In genomic region chr14:118307060-118307459, GRCm38 (mm10) we compare ENCODE assay signal across 31 mouse cellular contexts. TPM values are rescaled to one million over a fixed set of nuclear protein-coding genes. Genes with fewer than 3 reads are reported as not detected.
"Had no signal": no experiment of that assay in that cellular context is flagged by ENCODE, and none has a peak within 500 bp of the region (broad histone marks: within the 10 kb centered on the region; RNA-seq: fewer than 3 reads in every experiment).

No protein-coding gene starts in this region.

- H3K4me2 ChIP-seq: heart, embryonic 12.5 days; hindbrain, embryonic 12.5 days; hindbrain, embryonic 14.5 days; intestine, embryonic 15.5 days; limb, embryonic 12.5 days; liver, embryonic 12.5 days had no signal

- DNase-seq: gastrocnemius, postnatal 14 days; gastrocnemius, postnatal 36 days; heart, adult 2 months; heart, postnatal 10 days; heart, postnatal 4 days; kidney, adult 18-20 months; kidney, adult 8-10 months; kidney, postnatal 10 days; kidney, postnatal 36 days; layer of hippocampus, adult 9-11 months; layer of hippocampus, postnatal 36 days; left cerebral cortex, postnatal 4 days had no signal

- H3K9me3 ChIP-seq: heart, embryonic 10.5 days; hindbrain, embryonic 10.5 days; hindbrain, embryonic 12.5 days; intestine, embryonic 15.5 days; limb, embryonic 12.5 days; liver, embryonic 12.5 days had no signal

- H3K9ac ChIP-seq: heart, embryonic 12.5 days; hindbrain, embryonic 12.5 days; hindbrain, embryonic 14.5 days; intestine, embryonic 15.5 days; limb, embryonic 12.5 days; liver, embryonic 12.5 days had no signal

- H3K36me3 ChIP-seq: heart, embryonic 10.5 days; heart, embryonic 12.5 days; hindbrain, embryonic 10.5 days; hindbrain, embryonic 12.5 days; intestine, embryonic 15.5 days; limb, embryonic 12.5 days; liver, embryonic 12.5 days had no signal

- H3K27ac ChIP-seq: heart, adult 2 months; heart, embryonic 10.5 days; hindbrain, embryonic 10.5 days; hindbrain, embryonic 12.5 days; hindbrain, embryonic 14.5 days; intestine, embryonic 15.5 days; limb, embryonic 12.5 days; liver, embryonic 12.5 days had no signal

- H3K27me3 ChIP-seq: heart, embryonic 12.5 days; hindbrain, embryonic 12.5 days; intestine, embryonic 15.5 days; limb, embryonic 12.5 days; liver, embryonic 12.5 days had no signal

- H3K4me1 ChIP-seq: heart, embryonic 10.5 days; heart, embryonic 12.5 days; hindbrain, embryonic 10.5 days; liver, embryonic 12.5 days had no signal

- H3K4me3 ChIP-seq: heart, adult 2 months; heart, embryonic 10.5 days; heart, embryonic 12.5 days; hindbrain, embryonic 10.5 days; hindbrain, embryonic 12.5 days; intestine, embryonic 15.5 days; limb, embryonic 12.5 days; liver, embryonic 12.5 days had no signal

- ATAC-seq: hindbrain, embryonic 16.5 days; inflammation-experienced regulatory T-cells, adult 6 months; intestine, embryonic 15.5 days; intestine, postnatal 0 days; liver, embryonic 12.5 days had no signal

RNA-seq across cellular contexts. Expression of gene Gm9376, which starts 40.3 kb away (rescaled TPM):
- polyA plus RNA-seq: gonadal fat pad, adult 2 months; heart, adult 2 months; heart, embryonic 10.5 days; heart, embryonic 12.5 days; heart, embryonic 14.5 days; heart, embryonic 16.5 days; hindbrain, embryonic 10.5 days; hindbrain, embryonic 12.5 days; hindbrain, embryonic 14.5 days; hindbrain, embryonic 16.5 days; inflammation-experienced regulatory T-cells, adult 6 months; intestine, embryonic 15.5 days; intestine, postnatal 0 days; kidney, embryonic 14.5 days; kidney, embryonic 16.5 days; large intestine, adult 2 months; limb, embryonic 12.5 days; limb, embryonic 14.5 days; liver, adult 2 months; liver, embryonic 12.5 days had no signal
